Mouse (Mus musculus): ENCODE data around the gene Olfr18. TPM values are rescaled to one million over a fixed set of nuclear protein-coding genes. Genes with fewer than 3 reads are reported as not detected.

Olfr18 gene
- polyA plus RNA-seq, 1 experiment from 2014 or later: not detected

GRCm38 (mm10) chr9:20282051-20282450 lies 53.8 kb downstream of the Olfr18 start, which contains the start of gene Olfr39:
Gene Olfr39, plus strand, starts transcription at chr9:20282351.
- Histone ChIP-seq H3K36me3 (ENCODE audit: control insufficient read depth, insufficient read depth, low read length) (no peaks in the 10 kb centered on the region), H3K9ac (ENCODE audit: low read depth, low read length) (no peak within 1 kb of the TSS)

More at GRCm38 (mm10) chr9:20282051-20282450, 53.8 kb downstream of the Olfr18 start, which contains the start of gene Olfr39:
- no peak for ATAC-seq (replicated peaks; ENCODE audit: insufficient number of reproducible peaks, low FRiP score, low TSS enrichment)
- Histone ChIP-seq H3K4me3 (ENCODE audit: low read depth, low read length) (no peak within 1 kb of the TSS), H3K27ac (ENCODE audit: low read depth, low read length) (no peak within 1 kb of the TSS), H3K4me2 (no peak within 1 kb of the TSS), H3K4me1 (ENCODE audit: control insufficient read depth, insufficient read depth, low read length) (no peaks in the 10 kb centered on the region), H3K9me3 (replicated peaks; ENCODE audit: control insufficient read depth, low read length) (no peaks in the 10 kb centered on the region), H3K27me3 (ENCODE audit: control insufficient read depth, insufficient read depth, low read length) (no peaks in the 10 kb centered on the region)
- 69% methylated on average over 1 of the region's 1 CpGs for WGBS (ENCODE audit: insufficient replicate concordance)

Other genes with a start within 250 kb of the Olfr18 start
- gene Olfr868, start 237.5 kb downstream of the Olfr18 start, polyA plus RNA-seq (2014; fragmentation: Nextera tagmentation; extraction: Ambion mirVana): not detected in 2 replicates
- not detected in 2 replicates for gene Olfr869, start 207.1 kb downstream of the Olfr18 start, polyA plus RNA-seq (2014; fragmentation: Nextera tagmentation; extraction: Ambion mirVana)
- not detected in 2 replicates for gene Olfr870, start 162.0 kb downstream of the Olfr18 start, polyA plus RNA-seq (2014; fragmentation: Nextera tagmentation; extraction: Ambion mirVana)
- gene Olfr871, start 123.9 kb downstream of the Olfr18 start, polyA plus RNA-seq (2014; fragmentation: Nextera tagmentation; extraction: Ambion mirVana): not detected in 2 replicates
- not detected in 2 replicates for gene Olfr872, start 99.0 kb downstream of the Olfr18 start, polyA plus RNA-seq (2014; fragmentation: Nextera tagmentation; extraction: Ambion mirVana)
- not detected in 2 replicates for gene Olfr39, start 53.7 kb downstream of the Olfr18 start, polyA plus RNA-seq (2014; fragmentation: Nextera tagmentation; extraction: Ambion mirVana)
- gene Olfr873, start 37.6 kb downstream of the Olfr18 start, polyA plus RNA-seq (2014; fragmentation: Nextera tagmentation; extraction: Ambion mirVana): not detected in 2 replicates
- 26.0 and 27.0 TPM in 2 replicates for gene Zfp560, start 49.1 kb upstream of the Olfr18 start, polyA plus RNA-seq (2014; fragmentation: Nextera tagmentation; extraction: Ambion mirVana)
- 14.1 and 16.4 TPM in 2 replicates for gene Zfp26, start 124.1 kb upstream of the Olfr18 start, polyA plus RNA-seq (2014; fragmentation: Nextera tagmentation; extraction: Ambion mirVana)
- 16.4 and 17.1 TPM in 2 replicates for gene Zfp426, start 156.7 kb upstream of the Olfr18 start, polyA plus RNA-seq (2014; fragmentation: Nextera tagmentation; extraction: Ambion mirVana)
- gene Zfp266, start 185.3 kb upstream of the Olfr18 start, polyA plus RNA-seq (2014; fragmentation: Nextera tagmentation; extraction: Ambion mirVana): 50.7 and 56.7 TPM in 2 replicates
- 9.0 and 9.8 TPM in 2 replicates for gene Zfp846, start 245.2 kb upstream of the Olfr18 start, polyA plus RNA-seq (2014; fragmentation: Nextera tagmentation; extraction: Ambion mirVana)